ENCODE assay signal across 14 mouse cellular contexts in the genomic region with DNA sequence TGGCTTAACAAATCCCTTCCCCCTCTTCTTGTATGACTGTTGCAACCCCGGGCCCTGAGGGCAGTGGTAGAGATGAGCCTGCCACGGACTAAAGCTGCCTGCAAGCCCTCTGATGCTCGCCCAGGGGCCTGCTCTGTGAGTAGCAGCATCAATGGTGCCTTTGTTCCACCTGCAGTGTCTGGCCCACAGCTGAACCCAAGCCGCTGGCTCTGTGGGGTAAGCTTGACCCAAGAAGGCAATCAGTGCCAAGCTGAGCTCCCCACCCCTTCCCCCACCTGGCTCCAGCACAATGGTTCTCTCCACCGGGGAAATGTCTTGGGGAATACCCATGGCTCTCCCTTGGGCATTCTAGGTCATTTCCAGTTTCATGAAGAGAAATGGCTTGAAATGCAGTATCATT.
DNase-seq lines count a peak whose midpoint lies in the region; ATAC-seq and TF ChIP-seq lines count a peak whose summit lies in the region.
"Had no signal": no experiment of that assay in that cellular context is flagged by ENCODE, and none has a peak within 500 bp of the region (broad histone marks: within the 10 kb centered on the region; RNA-seq: fewer than 3 reads in every experiment).

No protein-coding gene starts in this region.

- no peak for DNase-seq in forebrain, embryonic 10.5 days (ENCODE audit: extremely low spot score, low spot score)
- peak; percentile 15 to 41 for DNase-seq in left cerebral cortex, postnatal 10 days (ENCODE audit: extremely low spot score in 1 of 2, low spot score in 2 of 2)
- DNase-seq in left cerebral cortex, adult 2 months (ENCODE audit: extremely low spot score in 1 of 2, low spot score in 2 of 2): no peak
- DNase-seq in Muller cell, postnatal 12 days (ENCODE audit: inconsistent ontology term): peak; percentile 95
- DNase-seq in embryonic facial prominence, embryonic 14.5 days (ENCODE audit: low spot score): no peak
- no peak for DNase-seq in spleen, postnatal 14 days (ENCODE audit: low spot score in 2 of 2)
- DNase-seq in urinary bladder, postnatal 4 days (ENCODE audit: low spot score in 2 of 2): no peak
- DNase-seq: cerebellum, adult 9-11 months had no signal

- ATAC-seq in forebrain, embryonic 12.5 days (ENCODE audit: low FRiP score): no peak
- peak; percentile 57; the same call in 1 of the 2 replicates for ATAC-seq in embryonic facial prominence, embryonic 14.5 days (ENCODE audit: low read depth)
- ATAC-seq: forebrain, embryonic 16.5 days; liver, embryonic 12.5 days had no signal

- H3K27ac ChIP-seq in forebrain, embryonic 10.5 days: 0 out of 2 replicates have a peak overlapping the region, but pooled peaks have one; percentile 30
- H3K27ac ChIP-seq in forebrain, embryonic 12.5 days: no peak overlapping the region
- H3K27ac ChIP-seq in left cerebral cortex, adult 2 months: no peak overlapping the region
- H3K27ac ChIP-seq in embryonic facial prominence, embryonic 14.5 days (replicated peaks; ENCODE audit: low read depth, low read length): no peak overlapping the region
- H3K27ac ChIP-seq: heart, embryonic 13.5 days; kidney, postnatal 0 days; liver, embryonic 12.5 days; stomach, embryonic 15.5 days had no signal

- no peak overlapping the region for H3K4me2 ChIP-seq in forebrain, embryonic 12.5 days
- no peak overlapping the region for H3K4me2 ChIP-seq in embryonic facial prominence, embryonic 14.5 days (ENCODE audit: low read depth, low read length)
- H3K4me2 ChIP-seq: heart, embryonic 13.5 days; liver, embryonic 12.5 days; stomach, embryonic 15.5 days had no signal

- intact Hi-C loops in left cerebral cortex, postnatal 10 days (cut with DNase I): no loop called here
- intact Hi-C loops in left cerebral cortex, adult 2 months (cut with DNase I): no loop called here

- H3K27me3 ChIP-seq in forebrain, embryonic 10.5 days (ENCODE audit: poor library complexity, severe bottlenecking): no peaks in the 10 kb centered on the region
- H3K27me3 ChIP-seq in forebrain, embryonic 12.5 days: no peaks in the 10 kb centered on the region
- H3K27me3 ChIP-seq in embryonic facial prominence, embryonic 14.5 days (replicated peaks; ENCODE audit: control insufficient read depth, insufficient read depth, low read length): no peaks in the 10 kb centered on the region
- H3K27me3 ChIP-seq: heart, embryonic 13.5 days; liver, embryonic 12.5 days; stomach, embryonic 15.5 days had no signal

- no peaks in the 10 kb centered on the region for H3K36me3 ChIP-seq in forebrain, embryonic 10.5 days (replicated peaks)
- no peaks in the 10 kb centered on the region for H3K36me3 ChIP-seq in forebrain, embryonic 12.5 days (replicated peaks)
- H3K36me3 ChIP-seq in embryonic facial prominence, embryonic 14.5 days (ENCODE audit: control insufficient read depth, insufficient read depth, low read length): no peaks in the 10 kb centered on the region
- H3K36me3 ChIP-seq: heart, embryonic 13.5 days; liver, embryonic 12.5 days; stomach, embryonic 15.5 days had no signal

- WGBS in forebrain, embryonic 10.5 days: 59% methylated on average over 5 of the region's 5 CpGs
- WGBS in forebrain, embryonic 12.5 days: 38% methylated on average over 5 of the region's 5 CpGs
- 30% methylated on average over 5 of the region's 5 CpGs for WGBS in embryonic facial prominence, embryonic 14.5 days

- H3K9ac ChIP-seq in forebrain, embryonic 12.5 days: no peak overlapping the region
- H3K9ac ChIP-seq in embryonic facial prominence, embryonic 14.5 days (ENCODE audit: low read depth, low read length): no peak overlapping the region
- H3K9ac ChIP-seq: heart, embryonic 13.5 days; liver, embryonic 12.5 days; stomach, embryonic 15.5 days had no signal

- no peak overlapping the region for H3K4me3 ChIP-seq in forebrain, embryonic 10.5 days
- no peak overlapping the region for H3K4me3 ChIP-seq in forebrain, embryonic 12.5 days (replicated peaks)
- no peak overlapping the region for H3K4me3 ChIP-seq in left cerebral cortex, adult 2 months
- no peak overlapping the region for H3K4me3 ChIP-seq in embryonic facial prominence, embryonic 14.5 days (ENCODE audit: low read depth, low read length)
- H3K4me3 ChIP-seq: heart, embryonic 13.5 days; liver, embryonic 12.5 days; stomach, embryonic 15.5 days had no signal

- no peaks in the 10 kb centered on the region for H3K9me3 ChIP-seq in forebrain, embryonic 10.5 days
- H3K9me3 ChIP-seq in forebrain, embryonic 12.5 days: no peaks in the 10 kb centered on the region
- no peaks in the 10 kb centered on the region for H3K9me3 ChIP-seq in embryonic facial prominence, embryonic 14.5 days (ENCODE audit: control insufficient read depth, low read length)
- H3K9me3 ChIP-seq: heart, embryonic 13.5 days; liver, embryonic 12.5 days; stomach, embryonic 15.5 days had no signal

- no peak for TF ChIP-seq CTCF in left cerebral cortex, adult 2 months (IDR thresholded peaks at IDR 0.05)

- H3K4me1 ChIP-seq in forebrain, embryonic 10.5 days: peaks cover 10% of the 10 kb centered on the region
- H3K4me1 ChIP-seq in forebrain, embryonic 12.5 days: no peaks in the 10 kb centered on the region
- H3K4me1 ChIP-seq in embryonic facial prominence, embryonic 14.5 days (ENCODE audit: control insufficient read depth, insufficient read depth, low read length): 0 out of 2 replicates have a peak, but pooled peaks cover 9% of the 10 kb centered on the region
- H3K4me1 ChIP-seq: liver, embryonic 12.5 days; stomach, embryonic 15.5 days had no signal

Comparison
In these comparisons a context has a peak if more than half of its experiments do, and no peak if none do; other contexts are left out.
1. DNase-seq: peak in left cerebral cortex, postnatal 10 days (2 of 2) and Muller cell, postnatal 12 days (single experiment); none in forebrain, embryonic 10.5 days (single experiment), left cerebral cortex, adult 2 months (0 of 2), embryonic facial prominence, embryonic 14.5 days (single experiment), spleen, postnatal 14 days (0 of 2) and urinary bladder, postnatal 4 days (0 of 2).